Mouse (Mus musculus): ENCODE data around the gene Crispld2.

Gene Crispld2

GRCm38 (mm10) chr8:120034471-120034870 lies 42.2 kb downstream of the Crispld2 start:
- DNase-seq (ENCODE audit: low read depth, low spot score): no peak

GRCm38 (mm10) chr8:120036111-120036510 lies 43.9 kb downstream of the Crispld2 start:
- no peak for DNase-seq (ENCODE audit: low read depth, low spot score)

- DNase-seq (ENCODE audit: low read depth, low spot score): no peak
Measured at GRCm38 (mm10) chr8:120036578-120036977, 44.3 kb downstream of the Crispld2 start.

- DNase-seq (ENCODE audit: low read depth, low spot score): no peak
Measured at GRCm38 (mm10) chr8:120037199-120037598, 45.0 kb downstream of the Crispld2 start.

GRCm38 (mm10) chr8:120037611-120038010 lies 45.4 kb downstream of the Crispld2 start:
- DNase-seq (ENCODE audit: low read depth, low spot score): no peak

GRCm38 (mm10) chr8:120038741-120039140 lies 46.5 kb downstream of the Crispld2 start:
- DNase-seq (ENCODE audit: low read depth, low spot score): no peak

- no peak for DNase-seq (ENCODE audit: low read depth, low spot score)
Measured at GRCm38 (mm10) chr8:120039313-120039919, 47.2 kb downstream of the Crispld2 start.

- DNase-seq (ENCODE audit: low read depth, low spot score): peak; percentile 47
Measured at GRCm38 (mm10) chr8:120040861-120041260, 48.6 kb downstream of the Crispld2 start.

- DNase-seq (ENCODE audit: low read depth, low spot score): no peak
Measured at GRCm38 (mm10) chr8:120042542-120043312, 50.5 kb downstream of the Crispld2 start.

GRCm38 (mm10) chr8:120044907-120045306 lies 52.7 kb downstream of the Crispld2 start:
- DNase-seq (ENCODE audit: low read depth, low spot score): no peak

GRCm38 (mm10) chr8:120045471-120045870 lies 53.2 kb downstream of the Crispld2 start:
- no peak for DNase-seq (ENCODE audit: low read depth, low spot score)

- peak; percentile 74 for DNase-seq (ENCODE audit: low read depth, low spot score)
Measured at GRCm38 (mm10) chr8:120046258-120047020, 54.2 kb downstream of the Crispld2 start.

- no peak for DNase-seq (ENCODE audit: low read depth, low spot score)
Measured at GRCm38 (mm10) chr8:120049949-120050348, 57.7 kb downstream of the Crispld2 start.

- DNase-seq (ENCODE audit: low read depth, low spot score): no peak
Measured at GRCm38 (mm10) chr8:120050376-120050775, 58.1 kb downstream of the Crispld2 start.

GRCm38 (mm10) chr8:120051006-120051405 lies 58.8 kb downstream of the Crispld2 start:
- DNase-seq (ENCODE audit: low read depth, low spot score): no peak

GRCm38 (mm10) chr8:120051908-120052307 lies 59.7 kb downstream of the Crispld2 start:
- DNase-seq (ENCODE audit: low read depth, low spot score): no peak

GRCm38 (mm10) chr8:120052318-120052717 lies 60.1 kb downstream of the Crispld2 start:
- DNase-seq (ENCODE audit: low read depth, low spot score): no peak

- DNase-seq (ENCODE audit: low read depth, low spot score): no peak
Measured at GRCm38 (mm10) chr8:120054833-120055232, 62.6 kb downstream of the Crispld2 start.

- no peak for DNase-seq (ENCODE audit: low read depth, low spot score)
Measured at GRCm38 (mm10) chr8:120057078-120057477, 64.8 kb downstream of the Crispld2 start.

- no peak for DNase-seq (ENCODE audit: low read depth, low spot score)
Measured at GRCm38 (mm10) chr8:120062742-120063141, 70.5 kb downstream of the Crispld2 start.

GRCm38 (mm10) chr8:120063326-120063725 lies 71.1 kb downstream of the Crispld2 start:
- DNase-seq (ENCODE audit: low read depth, low spot score): no peak

GRCm38 (mm10) chr8:120065611-120066010 lies 73.4 kb downstream of the Crispld2 start:
- no peak for DNase-seq (ENCODE audit: low read depth, low spot score)
